Mouse (Mus musculus): ENCODE results near the gene Dpf3.

Dpf3 gene

DNA sequence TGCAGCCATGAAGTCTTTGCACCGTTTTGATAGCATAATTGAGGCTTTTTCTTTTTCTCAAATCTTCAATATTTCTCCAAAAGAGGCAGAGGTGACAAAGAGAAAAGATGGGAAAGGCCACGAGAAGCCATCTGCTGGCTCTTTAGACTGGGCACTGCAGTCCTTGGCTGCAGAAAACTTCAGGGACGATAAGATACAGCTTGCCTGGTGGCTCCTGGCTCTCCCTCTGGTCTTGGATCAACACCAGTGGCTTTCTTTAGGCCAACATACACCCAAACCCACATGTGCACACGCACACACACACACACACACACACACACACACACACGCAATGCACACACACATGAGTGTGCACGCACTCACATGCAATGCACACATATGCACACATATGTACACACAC lies 278.7 kb downstream of the Dpf3 start:
- peak; percentile 71 to 74 for DNase-seq

DNA sequence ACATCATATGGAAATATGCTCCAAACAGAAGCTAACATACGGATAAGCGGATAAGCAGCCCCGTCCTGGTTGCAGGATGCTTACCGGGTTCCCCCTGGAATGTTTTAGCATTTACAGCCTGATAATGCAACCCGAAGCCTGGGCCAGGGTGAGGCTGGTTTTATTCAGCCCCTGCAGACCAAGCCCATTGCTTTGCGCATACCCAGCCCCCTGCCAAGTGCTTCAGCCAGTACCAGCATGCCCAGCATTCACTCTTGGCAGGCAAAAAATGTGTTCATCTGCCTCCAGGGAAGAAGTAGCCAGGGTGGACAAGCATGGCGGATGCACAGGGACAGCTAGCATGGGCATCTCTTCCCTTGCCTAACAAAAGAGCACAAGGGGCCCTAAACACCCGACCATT lies 279.5 kb downstream of the Dpf3 start:
- DNase-seq = peak; percentile 91 to 94

DNA sequence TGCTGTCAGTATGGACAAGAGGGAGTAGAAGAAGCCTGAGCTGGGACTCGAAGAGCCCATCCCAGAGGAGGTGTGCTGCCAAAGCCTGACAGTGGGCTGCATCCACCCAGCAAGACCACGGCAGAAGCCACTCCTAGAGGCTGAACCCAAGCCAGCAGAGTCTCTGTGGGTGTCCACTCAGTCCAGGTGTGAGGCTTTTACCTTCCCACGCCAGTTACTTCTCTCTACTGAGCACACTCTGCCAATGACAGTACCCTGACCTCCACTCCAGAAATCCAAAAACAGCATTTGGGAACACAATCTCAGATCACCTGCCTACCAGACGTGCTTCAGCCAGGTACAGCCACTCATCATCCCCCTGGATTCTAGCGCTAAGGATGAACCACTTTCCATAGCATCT lies 280.0 kb downstream of the Dpf3 start:
- DNase-seq = peak; percentile 62 to 69

DNA sequence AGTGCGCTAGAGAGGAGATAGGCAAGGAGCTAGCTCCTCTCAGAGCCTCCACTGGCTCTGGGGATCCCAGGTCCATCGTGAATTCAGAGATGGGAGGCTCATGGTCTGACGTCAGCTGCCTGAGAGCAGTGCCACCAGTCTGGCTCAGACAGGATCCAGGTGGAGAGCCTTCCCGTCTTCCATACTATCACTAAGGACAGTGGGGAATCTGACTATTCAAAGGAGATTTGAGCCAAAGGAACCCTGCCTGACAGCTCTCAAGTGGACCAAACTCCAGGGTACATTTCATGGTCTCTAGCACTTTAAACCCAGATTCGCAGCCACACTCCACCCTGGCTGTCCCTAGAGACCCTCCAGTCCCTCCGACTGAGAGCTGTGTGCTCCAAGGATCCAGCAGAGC lies 280.6 kb downstream of the Dpf3 start:
- no peak for DNase-seq

DNA sequence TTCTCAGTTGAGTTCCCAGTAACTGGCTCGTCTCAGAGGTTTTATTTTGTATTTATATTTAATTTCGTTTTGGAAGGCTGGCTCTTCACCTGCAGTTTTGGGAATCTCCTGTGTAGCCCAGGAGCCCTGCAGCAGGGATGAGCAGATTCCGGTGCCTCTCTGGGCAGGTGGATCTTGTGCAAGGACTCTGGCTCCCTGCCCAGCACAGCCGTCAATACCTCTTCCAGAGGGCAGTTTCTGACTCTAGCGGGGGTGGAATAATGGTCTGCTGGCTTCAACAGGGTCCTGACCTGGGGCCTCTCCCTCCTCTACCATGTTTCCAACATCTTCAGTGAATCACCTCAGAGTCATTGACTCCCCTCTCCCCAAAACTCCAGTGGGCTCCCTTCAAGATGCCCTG lies 283.2 kb downstream of the Dpf3 start:
- peak; percentile 79 for DNase-seq

DNA sequence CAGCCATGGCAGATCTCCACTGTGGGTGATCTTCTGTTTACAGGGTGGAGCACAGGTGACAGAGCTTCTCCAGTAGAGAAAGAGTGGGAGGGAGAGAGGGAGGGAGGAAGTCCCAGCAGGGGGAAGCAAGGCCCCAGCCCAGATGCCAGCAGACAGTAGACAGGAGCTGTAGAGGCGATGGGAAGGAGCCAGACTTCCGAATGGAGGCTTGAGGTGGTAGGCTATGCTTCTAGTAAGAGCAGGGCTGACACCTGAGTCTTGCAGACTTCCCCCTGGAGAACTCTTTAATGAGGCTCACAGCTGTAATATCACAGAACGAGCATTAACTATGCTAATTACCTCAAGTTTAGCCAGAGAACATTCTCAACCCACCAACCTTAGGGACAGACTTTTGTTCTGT lies 285.8 kb downstream of the Dpf3 start:
- no peak for DNase-seq

DNA sequence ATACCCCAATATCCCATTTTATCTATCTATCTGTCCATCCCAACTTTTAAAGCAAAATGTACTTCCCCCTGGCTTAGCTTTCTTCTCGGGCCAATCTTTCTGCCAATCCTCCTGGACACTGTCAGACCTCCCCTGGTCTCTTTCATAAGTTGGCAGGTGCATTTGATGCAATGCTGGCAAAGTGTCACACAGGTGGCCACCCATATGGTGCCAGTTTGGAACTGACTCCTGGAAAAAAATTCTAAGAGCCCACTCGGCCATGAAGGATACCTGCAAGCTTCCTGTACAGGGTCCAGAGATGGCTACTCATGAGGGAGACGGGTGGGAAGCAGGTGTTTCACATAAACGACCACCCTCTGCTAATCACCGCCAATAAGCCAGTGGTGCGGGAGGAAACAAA lies 307.0 kb downstream of the Dpf3 start:
- peak; percentile 92 to 93 for DNase-seq

DNA sequence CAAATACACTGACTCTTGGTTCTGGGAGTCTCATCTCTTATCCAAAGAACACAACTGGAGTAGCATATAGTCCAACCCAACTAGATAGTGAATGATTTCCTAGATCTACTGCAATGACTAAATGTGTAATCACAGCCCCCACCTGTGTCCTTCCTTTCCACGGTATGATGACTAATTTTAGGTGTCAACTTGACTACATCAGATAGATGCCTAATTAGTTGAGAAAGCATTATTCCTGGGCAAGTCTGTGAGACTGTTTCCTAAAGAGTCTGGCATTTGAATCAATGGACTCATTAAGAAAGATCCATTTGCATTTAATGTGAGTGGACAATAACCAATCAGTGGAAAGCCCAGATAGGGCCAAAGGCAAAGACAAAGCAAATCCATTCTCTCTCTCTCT lies 307.7 kb downstream of the Dpf3 start:
- no peak for DNase-seq

DNA sequence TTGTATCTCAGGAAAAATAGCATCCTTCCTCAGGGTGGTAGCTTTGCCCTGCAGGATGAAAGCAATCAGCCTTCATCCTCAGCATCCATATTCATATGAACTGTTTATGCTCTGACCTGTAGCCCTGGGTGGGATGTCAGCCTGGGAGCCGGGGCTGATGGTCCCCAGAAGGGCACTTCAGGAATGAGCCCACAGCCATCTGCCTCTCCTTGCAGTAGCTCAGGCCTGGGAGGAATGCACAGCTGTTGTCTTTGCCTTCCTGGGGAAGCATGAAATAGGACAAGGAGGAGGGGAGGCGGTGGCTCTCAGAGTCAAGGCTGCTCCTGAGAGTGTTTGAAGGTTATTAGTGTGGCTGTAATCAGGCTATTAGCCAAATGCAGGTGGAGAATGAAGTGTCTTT lies 308.7 kb downstream of the Dpf3 start:
- DNase-seq = no peak

DNA sequence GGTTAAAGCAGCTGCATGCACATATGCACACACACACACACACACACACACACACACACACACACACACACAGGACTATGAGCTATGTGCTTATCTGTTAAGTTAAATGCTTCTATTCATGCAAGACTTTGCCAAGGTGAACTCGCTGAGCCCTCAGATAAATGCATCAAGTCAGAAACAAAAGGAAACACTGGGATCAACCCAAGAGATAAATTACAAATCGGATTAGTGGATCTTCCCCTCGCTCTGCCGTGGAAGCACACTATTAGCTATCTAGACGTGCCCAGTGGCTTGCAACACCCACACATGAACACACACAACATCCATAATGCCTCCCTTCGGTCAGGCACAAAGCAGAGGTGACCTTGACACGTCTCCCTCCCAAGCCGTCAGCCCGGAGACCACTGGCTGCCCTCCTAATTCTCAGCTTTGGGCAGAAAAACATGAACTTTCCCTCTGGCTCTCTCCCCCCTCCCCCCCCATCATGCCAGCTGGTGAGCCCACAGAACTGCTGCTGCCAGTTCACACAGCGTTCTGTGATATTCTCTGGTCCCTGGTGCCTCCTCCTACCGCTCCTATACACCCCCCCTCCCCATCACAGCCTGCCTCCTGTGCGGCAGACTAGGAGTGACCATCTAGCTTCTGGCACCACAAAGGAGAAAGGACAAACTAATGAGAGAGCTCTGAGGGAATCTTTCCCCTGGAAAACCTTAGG lies 317.9 kb downstream of the Dpf3 start:
- DNase-seq = peak; percentile 68 to 69

DNA sequence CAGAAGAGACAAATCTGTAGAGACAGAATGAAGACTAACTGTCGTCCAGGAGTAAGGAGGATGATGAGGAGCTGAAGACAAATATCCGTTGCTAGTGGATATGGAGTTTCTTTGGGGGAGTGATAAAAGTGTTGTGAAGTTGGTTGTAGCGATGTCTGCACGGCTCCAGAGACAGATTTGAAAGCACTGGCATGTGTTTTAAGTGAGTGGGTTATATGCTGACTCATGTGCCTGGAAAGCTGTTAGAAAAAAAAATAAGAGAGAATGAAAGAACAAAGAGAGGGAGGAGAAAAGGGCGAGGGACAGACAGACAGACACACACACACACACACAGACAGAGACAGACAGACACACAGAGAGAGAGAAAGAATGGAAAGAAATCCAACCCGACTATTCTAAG lies 319.2 kb downstream of the Dpf3 start:
- no peak for DNase-seq

DNA sequence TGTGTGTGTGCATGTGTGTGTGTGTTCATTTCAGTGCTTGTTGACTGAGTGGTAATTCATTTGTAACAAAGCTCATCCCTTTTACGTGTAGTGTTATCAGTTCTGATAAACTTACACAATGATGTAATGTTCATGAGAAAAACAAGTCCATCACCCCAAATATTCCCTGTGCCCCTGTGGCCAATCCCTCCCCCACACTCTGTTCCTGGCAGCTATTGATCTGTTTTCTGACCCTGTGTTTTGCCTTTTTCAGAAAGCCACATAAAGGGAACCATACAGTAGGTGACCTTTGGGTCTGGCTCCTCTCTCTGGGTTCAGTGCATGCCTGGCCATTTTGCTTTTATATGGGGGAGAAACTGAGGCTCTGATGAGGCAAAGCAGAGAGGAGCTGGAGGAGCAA lies 322.5 kb downstream of the Dpf3 start:
- no peak for DNase-seq

All from cerebellum, postnatal 10 days (tissue).